Mouse (Mus musculus) cerebellum, postnatal 25 days (tissue): Measurements from ENCODE around the gene Gm20671.
"Not testable (repeated sequence)": the region's sequence is repeated elsewhere in the genome, so short reads cannot be mapped to it uniquely, and the experiment has no call there.

Experiments used
- DNase-seq, 2 experiments: peaks; one replicate each; pipeline ENCODE4 v3.0.0; 2021; ENCODE audit warnings: mixed read lengths in 2 of 2

Gene Gm20671

GRCm38 (mm10) chr5:32827009-32827408 lies at the start of gene Gm20671:
Gene Gm20671, minus strand, starts transcription at chr5:32827109.
- no peak for DNase-seq

- DNase-seq, result no peak
Measured at GRCm38 (mm10) chr5:32872346-32872745, 45.4 kb upstream of the Gm20671 start.

- no peak for DNase-seq
Measured at GRCm38 (mm10) chr5:32869389-32870024, 42.6 kb upstream of the Gm20671 start.

GRCm38 (mm10) chr5:32863253-32864228 lies 36.6 kb upstream of the Gm20671 start, which contains the start of gene Depdc5:
Gene Depdc5, plus strand, starts transcription at chr5:32863701.
- DNase-seq, result peak; percentile 91 to 97

- DNase-seq, result no peak
Measured at GRCm38 (mm10) chr5:32862469-32863132, 35.7 kb upstream of the Gm20671 start.

- DNase-seq, result no peak
Measured at GRCm38 (mm10) chr5:32861082-32861481, 34.2 kb upstream of the Gm20671 start.

- peak; percentile 55 to 74 for DNase-seq
Measured at GRCm38 (mm10) chr5:32857781-32858220, 30.9 kb upstream of the Gm20671 start.

GRCm38 (mm10) chr5:32855274-32855673 lies 28.4 kb upstream of the Gm20671 start:
- DNase-seq, result not testable (repeated sequence)

- DNase-seq, result no peak
Measured at GRCm38 (mm10) chr5:32854818-32855217, 27.9 kb upstream of the Gm20671 start.

GRCm38 (mm10) chr5:32853731-32854507 lies 27.0 kb upstream of the Gm20671 start, which contains the start of gene Prr14l:
Gene Prr14l, minus strand, starts transcription at chr5:32854256.
- DNase-seq, result peak; percentile 100

GRCm38 (mm10) chr5:32852026-32852425 lies 25.1 kb upstream of the Gm20671 start:
- DNase-seq, result no peak

- DNase-seq, result not testable (repeated sequence)
Measured at GRCm38 (mm10) chr5:32849580-32849979, 22.7 kb upstream of the Gm20671 start.

GRCm38 (mm10) chr5:32849178-32849577 lies 22.3 kb upstream of the Gm20671 start:
- no peak for DNase-seq

GRCm38 (mm10) chr5:32840029-32840428 lies 13.1 kb upstream of the Gm20671 start:
- DNase-seq, result no peak

- DNase-seq, result peak in 1 of 2 experiments; percentile 34
Measured at GRCm38 (mm10) chr5:32836976-32837375, 10.1 kb upstream of the Gm20671 start.

GRCm38 (mm10) chr5:32834497-32834896 lies 7.6 kb upstream of the Gm20671 start:
- DNase-seq, result no peak

- no peak for DNase-seq
Measured at GRCm38 (mm10) chr5:32830054-32830453, 3.1 kb upstream of the Gm20671 start.

GRCm38 (mm10) chr5:32828766-32829165 lies 1.9 kb upstream of the Gm20671 start:
- DNase-seq, result not testable (repeated sequence)

- DNase-seq, result no peak
Measured at GRCm38 (mm10) chr5:32820471-32820870, 6.4 kb downstream of the Gm20671 start.

- DNase-seq, result peak; percentile 35 to 51
Measured at GRCm38 (mm10) chr5:32815396-32815795, 11.5 kb downstream of the Gm20671 start.

GRCm38 (mm10) chr5:32786454-32786853 lies 40.5 kb downstream of the Gm20671 start:
- DNase-seq, result not testable (repeated sequence)

GRCm38 (mm10) chr5:32785313-32785915 lies 41.5 kb downstream of the Gm20671 start, which contains the start of gene Pisd:
Gene Pisd, minus strand, starts transcription at chr5:32785646.
- DNase-seq, result peak; percentile 96 to 98
